Mouse (Mus musculus): ENCODE data around the gene Mybbp1a. TPM values are rescaled to one million over a fixed set of nuclear protein-coding genes. Genes with fewer than 3 reads are reported as not detected.
"Not testable (repeated sequence)": the region's sequence is repeated elsewhere in the genome, so short reads cannot be mapped to it uniquely, and the experiment has no call there.

The Mybbp1a gene
- polyA plus RNA-seq, 2 experiments: 110 to 127 TPM

DNA sequence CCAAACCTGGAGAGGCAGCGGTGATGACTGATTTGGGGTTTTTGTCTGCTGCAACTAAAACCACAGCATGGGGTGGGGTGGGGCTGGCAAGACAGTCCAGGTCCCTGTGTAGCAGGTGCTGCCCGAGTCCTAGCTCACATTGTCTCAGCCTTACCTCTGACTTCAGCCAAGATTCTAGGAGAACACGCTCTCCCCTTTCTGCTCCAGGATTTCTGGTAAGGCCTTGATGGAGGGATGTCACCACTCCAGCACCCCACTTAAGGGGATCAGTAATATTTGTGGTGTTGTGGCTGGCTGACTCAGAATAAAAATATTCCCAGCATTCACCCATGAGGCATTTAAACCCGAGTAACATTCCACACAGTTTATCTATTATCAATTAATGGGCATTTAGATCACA, 17.5 kb upstream of the Mybbp1a start:
- H3K27me3 ChIP-seq (ENCODE audit: control insufficient read depth, insufficient read depth, low read length): no peaks in the 10 kb centered on the region
- ATAC-seq (ENCODE audit: low FRiP score, low read depth): no peak
- 79% methylated on average over 4 of the region's 4 CpGs for WGBS
- H3K27ac ChIP-seq (replicated peaks; ENCODE audit: low read depth, low read length): no peak overlapping the region
- H3K4me2 ChIP-seq (replicated peaks; ENCODE audit: low read depth, low read length, severe bottlenecking): no peak overlapping the region
- H3K4me1 ChIP-seq (ENCODE audit: control insufficient read depth, insufficient read depth, low read length): no peaks in the 10 kb centered on the region
- H3K9ac ChIP-seq (ENCODE audit: low read depth, low read length, severe bottlenecking): no peak overlapping the region
- H3K36me3 ChIP-seq (ENCODE audit: control insufficient read depth, insufficient read depth, low read length): no peaks in the 10 kb centered on the region
- no peak for DNase-seq (ENCODE audit: low spot score)
- no peaks in the 10 kb centered on the region for H3K9me3 ChIP-seq (ENCODE audit: control insufficient read depth, low read length)
- H3K4me3 ChIP-seq (replicated peaks; ENCODE audit: low read length): no peak overlapping the region
- no peak for TF ChIP-seq POLR2A (IDR thresholded peaks at IDR 0.05; ENCODE audit: borderline replicate concordance, extremely low read depth, insufficient read depth, insufficient read length)

DNA sequence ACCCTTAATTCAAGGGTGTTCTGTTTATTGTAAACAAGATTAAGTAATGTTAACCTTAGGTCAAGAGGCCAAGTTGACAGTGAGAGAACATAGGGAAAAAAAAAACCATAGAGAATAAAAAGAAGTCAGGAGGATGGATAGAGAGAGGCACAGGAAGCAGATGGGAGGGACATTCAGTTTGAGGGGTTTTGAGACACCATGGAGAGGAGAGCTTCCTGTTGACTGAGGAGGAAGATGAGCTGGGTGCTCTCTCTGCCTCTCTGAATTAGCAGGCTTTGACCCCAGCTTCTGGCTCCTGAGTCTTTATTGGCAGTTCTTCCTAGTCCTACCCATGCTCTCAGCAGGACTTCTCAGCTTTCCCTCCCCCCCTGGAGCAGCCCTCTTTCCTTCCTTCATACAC, 16.0 kb upstream of the Mybbp1a start:
- Histone ChIP-seq H3K9me3 (ENCODE audit: control insufficient read depth, low read length) (no peaks in the 10 kb centered on the region), H3K9ac (ENCODE audit: low read depth, low read length, severe bottlenecking) (no peak overlapping the region), H3K4me2 (replicated peaks; ENCODE audit: low read depth, low read length, severe bottlenecking) (no peak overlapping the region), H3K4me3 (replicated peaks; ENCODE audit: low read length) (no peak overlapping the region), H3K27ac (replicated peaks; ENCODE audit: low read depth, low read length) (no peak overlapping the region), H3K36me3 (ENCODE audit: control insufficient read depth, insufficient read depth, low read length) (no peaks in the 10 kb centered on the region), H3K27me3 (ENCODE audit: control insufficient read depth, insufficient read depth, low read length) (no peaks in the 10 kb centered on the region), H3K4me1 (ENCODE audit: control insufficient read depth, insufficient read depth, low read length) (no peaks in the 10 kb centered on the region)
- ATAC-seq (ENCODE audit: low FRiP score, low read depth) (no peak), DNase-seq (ENCODE audit: low spot score) (no peak)
- TF ChIP-seq POLR2A (IDR thresholded peaks at IDR 0.05; ENCODE audit: borderline replicate concordance, extremely low read depth, insufficient read depth, insufficient read length): no peak

GRCm38 (mm10) chr11:72426884-72427283, 14.3 kb upstream of the Mybbp1a start:
- no peaks in the 10 kb centered on the region for H3K4me1 ChIP-seq (ENCODE audit: control insufficient read depth, insufficient read depth, low read length)

GRCm38 (mm10) chr11:72428694-72429093, 12.5 kb upstream of the Mybbp1a start:
- Histone ChIP-seq H3K27me3 (ENCODE audit: control insufficient read depth, insufficient read depth, low read length) (no peaks in the 10 kb centered on the region), H3K36me3 (ENCODE audit: control insufficient read depth, insufficient read depth, low read length) (no peaks in the 10 kb centered on the region), H3K9me3 (ENCODE audit: control insufficient read depth, low read length) (no peaks in the 10 kb centered on the region), H3K27ac (replicated peaks; ENCODE audit: low read depth, low read length) (no peak overlapping the region), H3K4me1 (ENCODE audit: control insufficient read depth, insufficient read depth, low read length) (no peaks in the 10 kb centered on the region), H3K4me2 (replicated peaks; ENCODE audit: low read depth, low read length, severe bottlenecking) (no peak overlapping the region), H3K9ac (ENCODE audit: low read depth, low read length, severe bottlenecking) (no peak overlapping the region), H3K4me3 (replicated peaks; ENCODE audit: low read length) (no peak overlapping the region)
- 3% methylated on average over 5 of the region's 5 CpGs for WGBS
- ATAC-seq (ENCODE audit: low FRiP score, low read depth) (no peak), DNase-seq (ENCODE audit: low spot score) (peak; percentile 87)
- TF ChIP-seq POLR2A (IDR thresholded peaks at IDR 0.05; ENCODE audit: borderline replicate concordance, extremely low read depth, insufficient read depth, insufficient read length): no peak

More at GRCm38 (mm10) chr11:72426884-72427283, 14.3 kb upstream of the Mybbp1a start:
- DNase-seq (ENCODE audit: low spot score) (no peak), ATAC-seq (ENCODE audit: low FRiP score, low read depth) (no peak)
- TF ChIP-seq POLR2A (IDR thresholded peaks at IDR 0.05; ENCODE audit: borderline replicate concordance, extremely low read depth, insufficient read depth, insufficient read length): no peak
- H3K9ac ChIP-seq (ENCODE audit: low read depth, low read length, severe bottlenecking): no peak overlapping the region
- no peak overlapping the region for H3K27ac ChIP-seq (replicated peaks; ENCODE audit: low read depth, low read length)
- no peak overlapping the region for H3K4me2 ChIP-seq (replicated peaks; ENCODE audit: low read depth, low read length, severe bottlenecking)
- no peaks in the 10 kb centered on the region for H3K9me3 ChIP-seq (ENCODE audit: control insufficient read depth, low read length)
- H3K36me3 ChIP-seq (ENCODE audit: control insufficient read depth, insufficient read depth, low read length): no peaks in the 10 kb centered on the region
- no peak overlapping the region for H3K4me3 ChIP-seq (replicated peaks; ENCODE audit: low read length)
- H3K27me3 ChIP-seq (ENCODE audit: control insufficient read depth, insufficient read depth, low read length): no peaks in the 10 kb centered on the region

DNA sequence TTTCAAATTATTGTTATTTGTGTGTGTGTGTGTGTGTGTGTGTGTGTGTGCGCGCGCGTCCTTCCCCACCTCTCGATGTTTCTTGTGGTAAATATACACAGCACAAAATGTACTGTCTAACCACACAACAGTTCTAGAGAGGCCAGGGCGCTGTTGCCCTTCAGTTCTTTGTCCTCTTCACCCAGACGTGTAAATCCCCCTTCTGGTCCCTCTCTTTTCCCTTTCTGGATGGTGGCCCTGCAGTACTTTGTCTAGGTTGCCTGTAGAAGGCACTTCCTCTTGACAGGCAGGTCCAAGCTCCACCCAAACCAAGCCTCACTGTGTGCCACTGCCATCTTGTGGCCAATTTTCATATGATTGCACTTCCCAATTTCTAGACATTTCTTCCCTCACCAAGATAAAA, 11.9 kb upstream of the Mybbp1a start:
- H3K27ac ChIP-seq (replicated peaks; ENCODE audit: low read depth, low read length): no peak overlapping the region
- no peak overlapping the region for H3K4me2 ChIP-seq (replicated peaks; ENCODE audit: low read depth, low read length, severe bottlenecking)
- DNase-seq (ENCODE audit: low spot score) (peak; percentile 70), ATAC-seq (ENCODE audit: low FRiP score, low read depth) (peak; percentile 72)
- H3K4me3 ChIP-seq (replicated peaks; ENCODE audit: low read length): no peak overlapping the region
- H3K4me1 ChIP-seq (ENCODE audit: control insufficient read depth, insufficient read depth, low read length): no peaks in the 10 kb centered on the region
- no peaks in the 10 kb centered on the region for H3K27me3 ChIP-seq (ENCODE audit: control insufficient read depth, insufficient read depth, low read length)
- 50% methylated on average over 7 of the region's 7 CpGs for WGBS
- H3K9me3 ChIP-seq (ENCODE audit: control insufficient read depth, low read length): no peaks in the 10 kb centered on the region
- no peak for TF ChIP-seq POLR2A (IDR thresholded peaks at IDR 0.05; ENCODE audit: borderline replicate concordance, extremely low read depth, insufficient read depth, insufficient read length)
- no peak overlapping the region for H3K9ac ChIP-seq (ENCODE audit: low read depth, low read length, severe bottlenecking)
- no peaks in the 10 kb centered on the region for H3K36me3 ChIP-seq (ENCODE audit: control insufficient read depth, insufficient read depth, low read length)

GRCm38 (mm10) chr11:72430311-72431068, 10.7 kb upstream of the Mybbp1a start:
- H3K27me3 ChIP-seq (ENCODE audit: control insufficient read depth, insufficient read depth, low read length); H3K9ac ChIP-seq (ENCODE audit: low read depth, low read length, severe bottlenecking); H3K9me3 ChIP-seq (ENCODE audit: control insufficient read depth, low read length); DNase-seq (ENCODE audit: low spot score); H3K4me3 ChIP-seq (replicated peaks; ENCODE audit: low read length); ATAC-seq (ENCODE audit: low FRiP score, low read depth); H3K4me2 ChIP-seq (replicated peaks; ENCODE audit: low read depth, low read length, severe bottlenecking); H3K27ac ChIP-seq (replicated peaks; ENCODE audit: low read depth, low read length); H3K36me3 ChIP-seq (ENCODE audit: control insufficient read depth, insufficient read depth, low read length); H3K4me1 ChIP-seq (ENCODE audit: control insufficient read depth, insufficient read depth, low read length): not testable (repeated sequence)
- WGBS: 66% methylated on average over 9 of the region's 9 CpGs
